Mouse (Mus musculus) C2C12 (cell line): ENCODE results near the gene Cmtm4. TPM values are rescaled to one million over a fixed set of nuclear protein-coding genes. Genes with fewer than 3 reads are reported as not detected.

Source experiments
- H3K27me3 ChIP-seq: one replicate; pipeline ENCODE4 v1.6.1; 2011; ENCODE audit not compliant: control insufficient read depth, insufficient read depth, insufficient read length
- H3K36me3 ChIP-seq: one replicate; pipeline ENCODE4 v1.6.1; 2011; ENCODE audit not compliant: control insufficient read depth, insufficient read depth
- H3K4me3 ChIP-seq: one replicate; pipeline ENCODE4 v1.5.1; 2011; ENCODE audit warnings: mild to moderate bottlenecking, control low read depth; ENCODE audit not compliant: poor library complexity, insufficient read depth, severe bottlenecking
- H3K79me2 ChIP-seq: one replicate; pipeline ENCODE4 v1.6.1; 2011; ENCODE audit not compliant: control insufficient read depth, insufficient read depth
- H3K79me3 ChIP-seq: one replicate; pipeline ENCODE4 v1.6.1; 2011; ENCODE audit warnings: low read depth, control low read depth
- H3ac ChIP-seq: one replicate; pipeline ENCODE3; 2011; ENCODE audit warnings: low read depth; ENCODE audit not compliant: control insufficient read depth, insufficient read length
- CEBPB ChIP-seq: IDR thresholded peaks from one replicate; pipeline ENCODE4 v1.6.1; 2011; ENCODE audit warnings: low read depth, mild to moderate bottlenecking, control low read depth, moderate library complexity
- CTCF ChIP-seq: IDR thresholded peaks from one replicate; pipeline ENCODE4 v1.5.1; 2011; ENCODE audit not compliant: control insufficient read depth, insufficient read depth, insufficient read length
- FOSL1 ChIP-seq: IDR thresholded peaks from one replicate; pipeline ENCODE4 v1.8.0; 2011; ENCODE audit warnings: mild to moderate bottlenecking, low read length; ENCODE audit not compliant: poor library complexity, insufficient read depth, severe bottlenecking
- MAX ChIP-seq: IDR thresholded peaks from one replicate; pipeline ENCODE4 v1.6.1; 2011; ENCODE audit warnings: mild to moderate bottlenecking, control low read depth
- MYOD1 ChIP-seq: IDR thresholded peaks from one replicate; pipeline ENCODE4 v1.6.1; 2011; ENCODE audit warnings: low read depth; ENCODE audit not compliant: control insufficient read depth, insufficient read length
- MYOG ChIP-seq: IDR thresholded peaks from one replicate; pipeline ENCODE4 v1.6.1; 2011; ENCODE audit not compliant: control insufficient read depth, insufficient read length; ENCODE audit errors: extremely low read depth
- USF1 ChIP-seq: IDR thresholded peaks from one replicate; pipeline ENCODE4 v1.6.1; 2011; ENCODE audit warnings: low read depth, mild to moderate bottlenecking, control low read depth, moderate library complexity
- polyA plus RNA-seq: library from polyadenylated mRNA; unstranded; fragments of >200 nt; fragmentation: generic; extraction: Trizol; gene quantifications from one replicate; pipeline ENCODE4 v1.2.1, GENCODE M21; 2012; ENCODE audit warnings: missing spikeins

Cmtm4 gene
- polyA plus RNA-seq, 1 experiment, result 11.3 TPM

DNA sequence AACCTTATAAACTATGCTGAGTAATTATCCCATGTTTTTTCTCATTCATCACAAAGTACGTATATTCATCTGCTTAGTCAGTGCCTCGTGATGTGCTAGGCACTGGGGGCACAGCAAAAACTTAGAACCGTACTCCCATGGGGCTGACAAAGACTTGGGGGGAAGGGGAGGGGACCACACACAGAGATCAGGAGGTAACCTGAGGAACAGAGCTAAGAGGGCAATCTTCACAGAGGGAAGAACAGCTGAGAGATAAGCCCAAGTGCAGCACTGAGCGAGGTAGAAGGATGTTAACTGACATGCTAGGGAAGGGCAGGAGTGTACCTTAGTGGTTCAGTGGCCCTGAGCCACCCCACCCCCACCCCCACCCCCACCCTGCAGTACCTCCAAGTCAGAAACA lies 8.9 kb downstream of the Cmtm4 start:
- Histone ChIP-seq H3K79me3 (peaks cover 29% of the 10 kb centered on the region), H3ac (no peak overlapping the region), H3K79me2 (peaks cover 84% of the 10 kb centered on the region), H3K4me3 (no peak overlapping the region), H3K27me3 (no peaks in the 10 kb centered on the region), H3K36me3 (peaks cover 3% of the 10 kb centered on the region)
- peak; percentile 60 for TF ChIP-seq MYOD1
- TF ChIP-seq MAX, result no peak
- no peak for TF ChIP-seq MYOG

DNA sequence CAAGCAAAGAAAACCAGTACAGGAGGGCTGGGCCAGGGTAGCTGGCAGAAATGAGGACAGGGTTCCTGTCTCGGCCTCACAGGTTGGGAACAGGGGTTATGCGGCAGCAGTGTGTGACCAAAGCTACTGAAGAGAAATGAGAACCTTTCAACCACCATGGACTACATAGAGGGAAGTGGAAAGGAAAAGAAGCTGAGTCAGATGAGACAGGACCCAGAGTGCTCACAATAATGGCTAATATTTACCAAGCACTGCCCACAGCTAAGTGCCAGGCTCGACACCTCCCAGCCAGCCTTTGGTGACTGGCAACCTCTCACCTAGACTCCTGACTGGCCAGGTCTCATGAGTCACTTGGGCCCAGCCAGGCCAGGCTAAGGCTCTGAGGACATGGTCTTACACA lies 11.6 kb downstream of the Cmtm4 start:
- no peaks in the 10 kb centered on the region for H3K27me3 ChIP-seq
- no peaks in the 10 kb centered on the region for H3K36me3 ChIP-seq
- no peak overlapping the region for H3ac ChIP-seq
- H3K4me3 ChIP-seq, result no peak overlapping the region
- TF ChIP-seq MYOG, result no peak
- no peak for TF ChIP-seq USF1
- no peak for TF ChIP-seq CTCF
- TF ChIP-seq CEBPB, result no peak
- no peak for TF ChIP-seq FOSL1
- no peak for TF ChIP-seq MYOD1
- TF ChIP-seq MAX, result no peak
- peaks cover 28% of the 10 kb centered on the region for H3K79me3 ChIP-seq
- peaks cover 100% of the 10 kb centered on the region for H3K79me2 ChIP-seq

DNA sequence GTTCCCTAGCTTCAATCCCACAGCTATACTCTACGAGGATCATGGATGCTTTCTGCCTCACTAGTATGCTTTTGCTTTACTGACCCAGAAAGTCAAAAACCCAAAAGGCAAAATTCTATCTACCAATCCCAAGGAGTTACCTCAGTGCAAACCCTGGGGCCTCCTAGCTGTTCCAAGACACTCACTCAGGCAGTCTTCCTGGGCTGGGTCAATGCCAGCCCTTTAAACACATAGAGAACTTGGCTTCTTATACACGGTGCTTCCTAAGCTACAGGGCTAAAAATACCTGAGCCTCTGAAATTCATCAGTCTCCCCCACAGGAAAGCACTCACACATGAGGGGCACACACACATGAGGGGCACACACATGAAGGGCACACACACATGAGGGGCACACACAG lies 12.3 kb downstream of the Cmtm4 start:
- Histone ChIP-seq H3K27me3 (no peaks in the 10 kb centered on the region), H3K79me2 (peaks cover 100% of the 10 kb centered on the region), H3K36me3 (no peaks in the 10 kb centered on the region), H3K79me3 (peaks cover 28% of the 10 kb centered on the region), H3K4me3 (no peak overlapping the region), H3ac (no peak overlapping the region)
- TF ChIP-seq MYOD1, result no peak
- no peak for TF ChIP-seq MAX
- TF ChIP-seq FOSL1, result no peak
- TF ChIP-seq CEBPB, result no peak
- TF ChIP-seq CTCF, result no peak
- no peak for TF ChIP-seq USF1
- TF ChIP-seq MYOG, result no peak

DNA sequence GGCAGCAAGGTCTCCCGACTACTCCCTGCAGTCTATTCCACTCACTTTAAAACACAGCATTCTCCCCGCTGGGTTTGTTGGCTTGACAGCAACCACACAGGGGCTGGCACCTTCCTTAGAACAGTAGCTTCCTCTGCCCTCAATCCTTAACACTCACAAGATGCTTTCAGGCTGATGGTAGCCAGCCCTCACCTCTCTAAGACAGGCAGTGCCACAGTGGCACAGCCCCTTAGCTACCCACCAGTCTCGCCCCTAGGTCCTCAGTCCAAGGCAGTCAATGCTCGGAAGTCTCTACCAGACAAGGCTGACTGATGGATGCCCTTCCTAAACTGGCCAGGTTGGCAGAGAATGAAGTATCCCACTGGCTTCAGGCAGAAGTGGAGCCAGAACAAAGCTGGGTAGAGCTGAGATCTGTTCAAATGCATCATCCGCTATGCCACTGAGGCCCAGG lies 14.6 kb downstream of the Cmtm4 start:
- Histone ChIP-seq H3K79me3 (peaks cover 29% of the 10 kb centered on the region), H3K4me3 (no peak overlapping the region), H3ac (no peak overlapping the region), H3K27me3 (no peaks in the 10 kb centered on the region), H3K79me2 (peaks cover 98% of the 10 kb centered on the region), H3K36me3 (no peaks in the 10 kb centered on the region)
- TF ChIP-seq FOSL1 (no peak), MAX (no peak), MYOD1 (no peak), USF1 (no peak), CTCF (no peak), MYOG (no peak), CEBPB (no peak)

DNA sequence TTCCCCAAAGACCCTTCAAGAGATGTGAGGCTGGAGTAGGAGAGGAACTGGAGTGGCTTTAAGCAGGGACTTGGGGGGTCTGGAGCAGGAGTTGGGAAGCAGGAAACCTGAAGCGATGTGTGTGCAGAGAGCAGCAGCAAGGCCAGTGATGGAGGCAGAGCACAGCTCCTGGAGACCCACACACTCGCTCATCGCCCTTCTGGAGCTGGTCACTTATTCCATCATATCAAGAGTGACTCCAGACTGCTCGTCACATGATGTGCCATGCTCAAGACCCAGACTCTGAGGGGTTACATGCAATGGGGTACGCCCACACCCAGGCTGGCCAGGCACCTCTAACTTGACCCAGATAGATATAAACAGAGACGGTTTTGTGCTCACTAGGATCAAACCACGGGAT lies 15.3 kb downstream of the Cmtm4 start:
- Histone ChIP-seq H3K4me3 (no peak overlapping the region), H3K79me2 (peaks cover 98% of the 10 kb centered on the region), H3K36me3 (no peaks in the 10 kb centered on the region), H3K27me3 (no peaks in the 10 kb centered on the region), H3K79me3 (peaks cover 33% of the 10 kb centered on the region), H3ac (no peak overlapping the region)
- TF ChIP-seq USF1 (no peak), MYOD1 (no peak), FOSL1 (no peak), CTCF (no peak), MAX (no peak), MYOG (no peak), CEBPB (no peak)

GRCm38 (mm10) chr8:104379301-104379836 lies 16.2 kb downstream of the Cmtm4 start:
- Histone ChIP-seq H3K79me2 (peaks cover 96% of the 10 kb centered on the region), H3K27me3 (no peaks in the 10 kb centered on the region), H3ac (no peak overlapping the region), H3K4me3 (no peak overlapping the region), H3K79me3 (peaks cover 34% of the 10 kb centered on the region), H3K36me3 (no peaks in the 10 kb centered on the region)
- TF ChIP-seq MAX (no peak), MYOG (no peak), FOSL1 (no peak), CTCF (no peak), CEBPB (no peak), MYOD1 (no peak), USF1 (no peak)
